Mouse (Mus musculus): ENCODE measurements at regions not wholly inside any gene's neighbourhood (a gene's known extent, or its start where the extent isn't known, plus 50 kb on each side); places are given as distances from the start of the nearest gene placed in this dataset.

- H3K4me1 ChIP-seq (ENCODE audit: control insufficient read depth in 1 of 2, insufficient read depth in 2 of 2, low read length in 2 of 2) = no peaks in the 10 kb centered on the region
- H3K27me3 ChIP-seq (ENCODE audit: control insufficient read depth in 1 of 2, insufficient read depth in 2 of 2, low read length in 2 of 2) = no peaks in the 10 kb centered on the region
- TF ChIP-seq UBTF (IDR thresholded peaks at IDR 0.05; ENCODE audit: borderline replicate concordance, insufficient read depth, low read depth, low read length) = no peak
- no peak for TF ChIP-seq TAL1 (IDR thresholded peaks at IDR 0.05; ENCODE audit: low read length)
- no peak for TF ChIP-seq CHD1 (IDR thresholded peaks at IDR 0.05; ENCODE audit: low read depth, low read length)
- TF ChIP-seq CTCF (IDR thresholded peaks at IDR 0.05 in 2 of 3, conservative IDR thresholded peaks at IDR 0.05 in 1 of 3; ENCODE audit: control insufficient read depth in 1 of 3, insufficient read depth in 1 of 3, low read depth in 2 of 3, low read length in 3 of 3, poor library complexity in 1 of 3, severe bottlenecking in 1 of 3) = no peak
- no peak for TF ChIP-seq EP300 (IDR thresholded peaks at IDR 0.05; ENCODE audit: low read depth in 1 of 2, low read length in 2 of 2)
- TF ChIP-seq MYC (IDR thresholded peaks at IDR 0.05; ENCODE audit: low read depth, low read length) = no peak
- TF ChIP-seq MAZ (IDR thresholded peaks at IDR 0.05; ENCODE audit: low read depth, low read length) = no peak
- TF ChIP-seq MXI1 (IDR thresholded peaks at IDR 0.05; ENCODE audit: low read depth, low read length) = no peak
- TF ChIP-seq POLR2AphosphoS5 (IDR thresholded peaks at IDR 0.05; ENCODE audit: borderline replicate concordance, low read depth, low read length) = no peak
- TF ChIP-seq JUND (IDR thresholded peaks at IDR 0.05; ENCODE audit: low read depth, low read length) = no peak
- no peak overlapping the region for H3K9ac ChIP-seq (ENCODE audit: control insufficient read depth, low read depth, low read length, poor library complexity, severe bottlenecking)
- H3K9me3 ChIP-seq (replicated peaks; ENCODE audit: insufficient read depth, low read length) = no peaks in the 10 kb centered on the region
- DNase-seq (ENCODE audit: low read depth, low spot score) = no peak
- no peaks in the 10 kb centered on the region for H3K79me2 ChIP-seq (ENCODE audit: control insufficient read depth, insufficient read depth, low read length, poor library complexity)
- H3K27ac ChIP-seq (ENCODE audit: control insufficient read depth, low read depth, low read length) = no peak overlapping the region
- no peak overlapping the region for H3K4me3 ChIP-seq (ENCODE audit: control insufficient read depth in 1 of 2, insufficient read depth in 1 of 2, low read depth in 2 of 2, low read length in 2 of 2)
- no peaks in the 10 kb centered on the region for H3K36me3 ChIP-seq (ENCODE audit: control insufficient read depth in 1 of 2, insufficient read depth in 2 of 2, low read length in 2 of 2)
These were observed 64.7 kb upstream of the Ppp1r3a start for GRCm38 (mm10) chr6:14819798-14820197.

GRCm38 (mm10) chr6:14824777-14825176 lies 69.7 kb upstream of the Ppp1r3a start:
- no peak overlapping the region for H3K4me3 ChIP-seq (ENCODE audit: control insufficient read depth in 1 of 2, insufficient read depth in 1 of 2, low read depth in 2 of 2, low read length in 2 of 2)
- H3K27me3 ChIP-seq (ENCODE audit: control insufficient read depth in 1 of 2, insufficient read depth in 2 of 2, low read length in 2 of 2) = no peaks in the 10 kb centered on the region
- no peak overlapping the region for H3K9ac ChIP-seq (ENCODE audit: control insufficient read depth, low read depth, low read length, poor library complexity, severe bottlenecking)
- no peak for TF ChIP-seq ZKSCAN1 (IDR thresholded peaks at IDR 0.05; ENCODE audit: low read depth, low read length)
- no peak for TF ChIP-seq SMC3 (IDR thresholded peaks at IDR 0.05; ENCODE audit: low read depth, low read length)
- no peak for TF ChIP-seq CHD2 (IDR thresholded peaks at IDR 0.05; ENCODE audit: low read length)
- no peak for TF ChIP-seq EP300 (IDR thresholded peaks at IDR 0.05; ENCODE audit: low read depth in 1 of 2, low read length in 2 of 2)
- TF ChIP-seq ELF1 (IDR thresholded peaks at IDR 0.05; ENCODE audit: low read depth, low read length) = no peak
- TF ChIP-seq NELFE (IDR thresholded peaks at IDR 0.05; ENCODE audit: low read depth, low read length) = no peak
- no peak for TF ChIP-seq POLR2A (IDR thresholded peaks at IDR 0.05; ENCODE audit: control insufficient read depth in 1 of 2, insufficient read depth in 1 of 2, low read depth in 1 of 2, low read length in 2 of 2, poor library complexity in 1 of 2)
- no peak for TF ChIP-seq CHD1 (IDR thresholded peaks at IDR 0.05; ENCODE audit: low read depth, low read length)
- TF ChIP-seq SIN3A (IDR thresholded peaks at IDR 0.05; ENCODE audit: low read length) = no peak
- TF ChIP-seq KAT2A (conservative IDR thresholded peaks at IDR 0.05; ENCODE audit: low read depth, low read length) = no peak
- no peak for TF ChIP-seq POLR2AphosphoS5 (IDR thresholded peaks at IDR 0.05; ENCODE audit: borderline replicate concordance, low read depth, low read length)
- TF ChIP-seq ZNF384 (IDR thresholded peaks at IDR 0.05; ENCODE audit: low read depth, low read length) = no peak
- TF ChIP-seq MAZ (IDR thresholded peaks at IDR 0.05; ENCODE audit: low read depth, low read length) = no peak
- no peak for TF ChIP-seq MXI1 (IDR thresholded peaks at IDR 0.05; ENCODE audit: low read depth, low read length)
- TF ChIP-seq NRF1 (IDR thresholded peaks at IDR 0.05; ENCODE audit: insufficient read depth, low read depth, low read length, poor library complexity, severe bottlenecking) = no peak
- TF ChIP-seq MAX (IDR thresholded peaks at IDR 0.05; ENCODE audit: low read length) = no peak
- no peak for TF ChIP-seq TBP (IDR thresholded peaks at IDR 0.05; ENCODE audit: low read depth, low read length)
- H3K36me3 ChIP-seq (ENCODE audit: control insufficient read depth in 1 of 2, insufficient read depth in 2 of 2, low read length in 2 of 2) = no peaks in the 10 kb centered on the region
- no peaks in the 10 kb centered on the region for H3K79me2 ChIP-seq (ENCODE audit: control insufficient read depth, insufficient read depth, low read length, poor library complexity)
- H3K4me1 ChIP-seq (ENCODE audit: control insufficient read depth in 1 of 2, insufficient read depth in 2 of 2, low read length in 2 of 2) = no peaks in the 10 kb centered on the region
- H3K27ac ChIP-seq (ENCODE audit: control insufficient read depth, low read depth, low read length) = no peak overlapping the region
- no peak for DNase-seq (ENCODE audit: low read depth, low spot score)
- H3K9me3 ChIP-seq (replicated peaks; ENCODE audit: insufficient read depth, low read length) = no peaks in the 10 kb centered on the region

Measured in MEL (cell line).